Mouse (Mus musculus): ENCODE data around the gene Ddx55.

The Ddx55 gene

DNA sequence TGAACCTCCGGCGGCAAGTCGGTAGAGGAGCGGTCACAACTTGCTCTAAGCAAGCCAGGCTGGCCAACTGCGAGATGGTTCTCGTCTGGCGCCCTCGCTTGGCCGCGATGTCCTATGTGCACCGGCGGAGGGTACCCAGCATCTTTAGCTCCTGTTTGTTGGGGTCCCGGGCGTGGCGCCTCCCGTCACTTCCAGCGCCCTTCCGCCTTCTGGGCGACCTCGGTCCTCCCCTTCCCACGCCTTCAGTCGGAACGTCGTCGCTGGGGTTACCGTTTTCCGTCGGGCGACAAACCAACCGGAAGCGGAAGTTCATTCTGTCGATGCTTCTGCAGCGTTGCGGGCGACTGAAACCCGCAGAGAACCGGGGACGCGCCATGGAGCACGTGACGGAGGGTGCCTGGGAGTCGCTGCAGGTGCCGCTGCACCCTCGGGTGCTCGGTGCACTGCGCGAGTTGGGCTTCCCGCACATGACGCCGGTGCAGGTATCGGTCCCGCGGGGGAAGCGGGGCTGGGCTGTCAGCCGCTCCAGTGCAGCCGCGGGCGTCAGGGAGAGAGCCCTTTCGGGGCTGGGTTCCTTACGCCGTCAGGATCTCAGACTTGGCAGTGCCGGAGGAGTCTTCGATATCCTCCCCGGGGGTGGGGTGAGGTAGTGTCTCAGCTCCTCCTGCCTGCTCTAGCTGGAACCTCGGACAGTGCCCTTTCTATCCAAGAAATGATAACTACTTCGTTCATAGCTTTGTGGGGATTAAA, at the start of gene Ddx55:
Gene Ddx55 (plus strand): TSS at position 307 of the 750 bp plus-strand sequence.
- peak; percentile 80 to 87 for DNase-seq (ENCODE audit: low spot score in 2 of 2)

DNA sequence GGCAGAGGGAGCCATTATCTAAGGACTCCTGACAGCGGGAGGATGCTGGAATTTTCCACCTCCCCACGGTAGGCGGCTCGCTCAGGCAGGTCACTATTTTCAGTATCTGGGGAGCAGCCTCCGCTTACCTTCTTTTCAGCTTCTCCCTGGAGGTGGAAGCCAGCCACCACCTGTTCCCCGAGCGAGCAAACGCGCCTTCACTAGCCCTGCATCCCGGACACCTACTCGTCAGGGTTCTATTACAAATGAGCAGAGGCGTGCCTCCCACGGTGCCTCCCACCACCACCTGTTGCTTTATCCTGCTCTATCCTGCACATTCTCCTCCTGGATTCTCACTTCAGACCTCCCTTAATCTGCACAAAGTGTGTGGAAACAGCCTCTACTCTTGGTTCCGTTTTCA, 48.9 kb upstream of the Ddx55 start:
- DNase-seq (ENCODE audit: low spot score in 2 of 2), result no peak

DNA sequence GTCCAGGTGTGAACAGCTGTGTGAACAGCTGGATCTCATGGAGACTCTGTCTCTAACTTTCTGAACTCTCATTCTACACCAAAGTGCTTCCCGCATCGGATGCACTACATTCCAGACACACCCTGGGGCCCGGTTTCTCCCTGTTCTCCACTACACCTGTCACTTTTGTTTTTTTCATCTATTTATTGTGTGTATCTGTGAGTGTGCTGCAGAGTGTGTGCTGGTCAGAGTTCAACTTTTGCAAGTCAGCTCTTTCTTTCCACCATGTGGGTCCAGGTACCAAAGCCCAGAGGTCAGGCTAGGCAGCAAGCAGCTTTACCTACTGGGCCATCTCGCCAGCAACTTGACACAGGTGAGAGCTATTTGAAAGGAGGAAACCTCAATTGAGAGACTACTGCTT, 47.4 kb upstream of the Ddx55 start:
- DNase-seq (ENCODE audit: low spot score in 2 of 2), result no peak

DNA sequence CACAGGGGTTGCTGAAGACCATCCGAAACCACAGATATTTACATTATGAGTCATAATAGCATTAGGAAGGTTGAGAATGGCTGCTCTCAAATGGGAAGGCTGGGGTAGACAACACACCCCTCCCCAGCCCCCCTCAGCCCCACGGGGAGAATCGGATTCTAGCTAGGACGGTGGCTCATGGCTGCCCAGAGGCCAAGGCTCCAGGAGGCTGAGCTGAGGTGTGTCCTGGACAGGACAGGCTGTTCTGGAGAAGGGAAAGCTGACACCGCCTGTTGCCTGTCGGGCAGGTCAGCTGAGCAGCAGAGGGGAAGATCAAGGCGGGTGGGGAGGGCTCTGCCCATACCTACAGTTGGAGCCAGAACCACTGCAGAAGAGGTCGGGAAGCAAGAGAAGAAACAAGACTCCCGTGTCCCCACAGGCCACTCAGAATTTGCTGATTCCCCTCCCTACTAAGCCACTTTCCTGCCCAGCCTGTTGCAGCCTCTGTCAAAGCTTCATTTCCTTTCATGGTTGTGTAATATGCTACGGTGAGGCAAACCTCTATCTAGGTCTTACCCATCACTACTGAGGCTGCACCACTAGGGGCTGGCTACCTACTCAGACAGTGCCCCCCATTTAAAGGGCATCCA, 45.8 kb upstream of the Ddx55 start:
- no peak for DNase-seq (ENCODE audit: low spot score in 2 of 2)

DNA sequence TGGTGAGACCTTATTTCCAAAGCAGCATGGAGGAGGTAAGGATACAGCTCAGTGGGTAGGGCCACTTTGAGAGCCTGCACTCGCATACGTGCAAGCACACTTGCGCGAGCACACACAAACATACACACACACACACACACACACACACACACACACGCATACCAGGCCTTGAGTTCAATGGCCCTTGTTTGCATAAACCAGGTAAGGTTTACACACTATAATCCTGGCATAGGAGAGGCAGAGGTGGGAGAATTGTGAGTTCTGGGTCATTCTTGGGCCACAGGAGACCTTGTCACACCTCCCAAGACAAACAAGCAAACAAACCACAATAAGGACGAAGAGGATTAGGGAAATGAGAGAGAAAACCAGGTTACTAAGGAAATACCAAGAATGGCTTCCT, 43.5 kb upstream of the Ddx55 start:
- DNase-seq (ENCODE audit: low spot score in 2 of 2), result no peak

DNA sequence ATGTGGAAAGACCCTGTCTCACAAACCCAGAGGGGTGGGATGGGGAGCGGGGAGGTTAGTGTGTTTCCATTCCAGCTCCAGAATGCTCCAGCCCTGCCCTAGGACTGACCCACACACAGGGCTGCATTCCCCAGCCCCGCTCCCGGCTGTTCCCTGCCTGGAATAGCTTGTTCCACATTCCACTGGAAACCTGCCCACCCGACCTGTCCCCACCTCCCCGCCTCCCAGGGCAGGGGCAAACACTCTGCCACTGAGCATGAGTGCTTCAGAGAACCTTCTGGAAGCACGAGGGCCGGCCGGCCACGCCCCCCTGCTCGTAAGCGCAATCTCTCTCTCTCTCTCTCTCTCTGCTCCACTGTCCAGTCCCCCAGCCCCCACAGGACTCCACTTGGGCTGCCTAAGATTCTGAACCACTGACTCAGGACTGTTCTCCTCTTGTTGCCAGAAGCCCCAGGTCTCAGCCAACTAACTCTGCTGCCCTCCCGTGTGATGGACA, 42.9 kb upstream of the Ddx55 start:
- DNase-seq (ENCODE audit: low spot score in 2 of 2), result no peak

DNA sequence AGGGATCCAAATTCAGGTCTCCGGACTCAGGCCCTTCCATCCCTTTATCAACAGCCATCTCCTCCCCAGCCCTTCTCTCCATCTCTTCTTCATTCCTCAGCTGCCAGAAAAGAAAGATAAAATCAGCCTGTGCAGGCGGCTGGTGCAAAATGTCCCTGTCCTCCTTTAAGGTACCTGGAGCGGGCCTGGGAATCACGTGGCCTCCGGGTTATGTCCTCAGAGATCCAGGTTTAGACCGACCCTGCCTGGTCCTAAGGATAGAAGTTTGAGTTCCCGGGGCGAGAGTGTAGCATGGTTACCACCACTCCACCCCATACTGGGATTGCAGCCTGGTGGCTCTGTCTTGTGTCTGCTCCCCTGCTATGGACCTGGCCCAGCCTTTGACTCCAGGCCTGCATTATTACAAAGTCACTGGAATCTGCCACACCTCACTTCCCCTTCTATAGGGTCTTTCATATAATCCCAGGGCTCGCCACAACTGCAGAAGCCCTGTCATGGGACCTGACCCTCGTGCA, 42.1 kb upstream of the Ddx55 start:
- DNase-seq (ENCODE audit: low spot score in 2 of 2), result no peak

DNA sequence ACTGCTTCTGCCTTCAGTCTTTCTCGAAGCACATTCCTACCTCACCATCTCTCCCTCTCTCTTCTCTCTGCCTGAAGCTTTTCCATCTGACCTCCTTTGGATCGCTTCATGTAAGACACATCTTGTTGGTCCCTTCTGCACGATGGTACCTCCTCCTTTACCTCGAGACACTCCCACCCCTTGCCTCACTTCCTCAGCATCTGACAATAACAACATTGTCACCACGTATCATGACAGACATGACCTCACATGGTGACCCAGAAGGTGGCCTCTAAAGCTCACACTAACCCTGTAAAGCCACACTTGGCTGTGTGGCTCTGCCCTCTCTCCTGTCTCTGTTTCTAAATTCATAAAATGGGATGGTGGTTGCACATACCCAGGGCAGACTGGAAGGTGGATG, 36.9 kb upstream of the Ddx55 start:
- no peak for DNase-seq (ENCODE audit: low spot score in 2 of 2)

DNA sequence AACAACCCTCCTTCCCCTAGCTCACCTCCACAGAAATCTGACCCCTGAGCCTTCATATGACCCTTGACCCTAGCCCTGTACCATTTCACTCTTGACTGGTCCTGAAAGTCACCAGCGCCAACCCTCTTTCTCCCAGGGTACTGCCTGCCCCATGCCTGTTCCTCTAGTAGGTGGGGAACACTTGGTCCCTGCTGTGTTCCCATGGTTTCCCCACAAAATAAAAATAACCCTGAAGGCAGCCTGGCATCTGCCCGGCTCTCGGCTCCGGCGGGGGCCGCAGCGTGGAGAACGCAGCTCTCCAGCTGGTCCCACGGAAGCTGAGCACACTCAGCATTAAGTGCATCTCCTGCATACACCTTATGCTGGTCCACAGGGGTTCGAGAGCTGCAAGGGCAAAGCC, 34.0 kb upstream of the Ddx55 start:
- no peak for DNase-seq (ENCODE audit: low spot score in 2 of 2)

DNA sequence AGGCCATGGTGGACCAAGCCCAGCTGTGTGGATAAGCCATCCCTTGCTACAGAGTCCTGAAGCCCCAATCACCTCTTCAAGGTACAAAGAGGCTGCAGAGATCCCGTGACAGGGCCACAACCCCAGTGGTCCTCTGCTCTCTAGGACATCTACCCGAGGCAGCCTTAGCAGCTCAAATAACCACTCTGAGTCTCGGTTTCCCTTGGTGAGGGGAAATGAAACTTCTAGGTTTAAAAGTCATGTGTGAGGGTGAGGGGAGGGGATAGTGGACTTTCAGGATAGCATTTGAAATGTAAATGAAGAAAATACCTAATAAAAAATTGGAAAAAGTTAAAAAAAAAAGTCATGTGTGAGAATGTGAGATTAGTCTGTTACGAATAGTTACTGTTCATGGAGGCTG, 31.1 kb upstream of the Ddx55 start:
- DNase-seq (ENCODE audit: low spot score in 2 of 2), result no peak

DNA sequence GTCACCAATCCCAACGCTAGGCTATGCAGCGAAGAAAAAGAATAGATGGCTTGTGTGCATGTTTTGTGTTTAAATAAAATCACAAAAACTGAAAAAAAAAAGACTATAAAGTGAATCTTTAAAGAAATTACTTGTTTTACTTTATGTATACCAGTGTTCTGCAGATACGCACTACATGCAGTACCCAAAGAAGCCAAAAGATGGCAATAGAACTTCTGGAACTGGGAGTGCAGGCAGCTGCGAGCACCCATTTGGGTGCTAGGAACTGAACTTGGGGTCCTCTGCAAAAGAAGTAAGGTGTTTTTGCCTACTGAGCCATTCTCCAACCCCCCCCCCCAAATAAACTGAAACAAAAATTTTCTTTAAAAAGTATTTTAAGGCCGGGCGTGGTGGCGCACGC, 29.6 kb upstream of the Ddx55 start:
- DNase-seq (ENCODE audit: low spot score in 2 of 2), result no peak

DNA sequence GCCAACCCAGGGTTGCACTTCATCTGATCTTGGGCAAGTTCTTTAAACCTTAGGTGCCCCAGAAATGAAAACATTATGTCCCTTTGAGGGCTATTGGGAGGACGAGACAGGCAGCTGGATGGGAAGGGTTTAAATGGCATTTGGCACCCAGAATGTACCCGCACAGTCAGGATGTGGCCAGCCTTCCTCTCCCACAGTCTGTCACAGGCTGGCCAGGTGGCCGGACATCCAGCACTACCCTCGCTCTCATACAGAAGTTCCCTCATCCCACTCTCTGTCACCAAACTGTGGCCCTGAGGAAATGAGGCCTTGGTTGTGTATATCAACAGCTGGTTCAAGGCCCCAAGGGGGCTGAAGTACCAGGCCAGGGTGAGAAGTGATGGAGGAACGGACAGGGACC, 27.7 kb upstream of the Ddx55 start:
- no peak for DNase-seq (ENCODE audit: low spot score in 2 of 2)

DNA sequence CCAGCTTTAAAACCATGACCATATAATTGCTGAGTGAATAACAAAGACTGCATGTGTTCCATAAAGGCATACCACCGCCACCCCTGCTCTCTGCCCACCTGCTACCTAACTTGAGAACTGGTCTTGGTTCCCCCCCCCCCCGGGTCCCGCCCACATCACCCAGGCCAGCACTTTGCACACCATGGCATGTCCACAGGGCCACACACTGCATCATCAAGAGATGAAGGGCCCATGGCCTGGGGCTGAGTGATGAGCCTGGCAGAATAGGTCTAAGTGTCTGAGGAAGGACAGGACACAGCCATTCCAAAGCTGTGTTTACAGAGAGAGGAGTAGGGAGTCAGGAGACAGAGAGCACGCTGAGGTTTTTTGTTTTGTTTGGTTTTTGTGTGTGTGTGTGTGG, 24.3 kb upstream of the Ddx55 start:
- no peak for DNase-seq (ENCODE audit: low spot score in 2 of 2)

DNA sequence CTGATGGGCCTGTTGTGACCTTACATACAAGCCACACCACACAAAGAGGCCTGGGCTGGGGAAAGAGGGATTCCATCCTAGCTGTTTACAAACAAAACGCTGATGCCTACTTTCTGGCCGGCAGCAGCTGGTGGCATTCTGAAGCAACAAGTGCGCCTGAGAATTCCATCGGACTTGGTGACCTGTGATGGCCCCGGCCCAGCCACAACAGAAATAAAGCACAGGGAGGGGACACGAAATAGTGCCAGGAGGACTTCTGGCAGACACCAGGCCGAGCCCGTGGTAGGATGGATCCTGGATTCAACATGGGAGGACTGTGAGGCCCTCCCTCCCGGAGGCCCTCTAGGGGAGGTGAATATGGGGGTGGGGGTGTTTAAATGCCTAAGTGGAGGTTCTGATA, 23.9 kb upstream of the Ddx55 start:
- no peak for DNase-seq (ENCODE audit: low spot score in 2 of 2)

DNA sequence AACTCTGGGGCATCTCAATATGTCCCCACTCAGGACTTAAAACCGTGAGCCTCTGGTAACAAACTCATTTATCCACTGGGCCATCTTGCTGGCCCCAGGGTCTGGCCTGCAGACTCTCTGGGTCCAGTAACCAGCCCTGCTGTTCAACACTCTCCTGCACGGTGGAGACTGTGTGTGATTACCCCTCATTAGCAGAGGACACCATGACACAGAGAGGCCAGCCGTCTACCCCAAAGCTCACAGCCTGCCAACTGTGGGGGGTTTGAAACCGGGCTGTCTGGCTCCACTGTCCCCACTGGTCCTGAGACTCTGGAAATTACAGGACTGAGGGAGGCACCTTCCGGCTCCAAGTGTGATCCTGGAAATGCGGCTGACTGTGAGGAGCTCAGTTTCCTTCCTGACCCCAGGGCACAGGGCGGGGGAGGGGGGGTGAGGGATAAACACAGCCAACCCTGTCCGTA, 23.4 kb upstream of the Ddx55 start:
- no peak for DNase-seq (ENCODE audit: low spot score in 2 of 2)

DNA sequence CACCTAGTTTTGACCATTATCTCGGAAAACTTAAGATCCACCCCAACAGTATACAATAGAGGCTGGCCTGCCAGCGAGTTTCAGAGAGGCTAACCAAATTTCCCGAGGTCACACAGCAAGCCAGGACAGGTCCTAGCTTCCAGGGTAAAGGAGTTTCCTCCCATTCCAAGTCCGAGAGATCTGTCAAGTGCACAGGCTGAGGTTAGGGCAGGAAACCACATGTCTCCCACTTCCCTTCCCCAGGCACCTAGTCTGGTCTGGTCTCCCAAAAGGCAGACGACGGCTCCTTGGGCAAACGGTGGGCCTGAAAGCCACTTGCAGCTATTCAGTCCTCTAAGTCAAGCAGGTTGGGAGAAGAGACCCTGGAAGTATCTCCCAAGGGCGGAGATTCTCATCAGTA, 23.0 kb upstream of the Ddx55 start:
- DNase-seq (ENCODE audit: low spot score in 2 of 2), result no peak

DNA sequence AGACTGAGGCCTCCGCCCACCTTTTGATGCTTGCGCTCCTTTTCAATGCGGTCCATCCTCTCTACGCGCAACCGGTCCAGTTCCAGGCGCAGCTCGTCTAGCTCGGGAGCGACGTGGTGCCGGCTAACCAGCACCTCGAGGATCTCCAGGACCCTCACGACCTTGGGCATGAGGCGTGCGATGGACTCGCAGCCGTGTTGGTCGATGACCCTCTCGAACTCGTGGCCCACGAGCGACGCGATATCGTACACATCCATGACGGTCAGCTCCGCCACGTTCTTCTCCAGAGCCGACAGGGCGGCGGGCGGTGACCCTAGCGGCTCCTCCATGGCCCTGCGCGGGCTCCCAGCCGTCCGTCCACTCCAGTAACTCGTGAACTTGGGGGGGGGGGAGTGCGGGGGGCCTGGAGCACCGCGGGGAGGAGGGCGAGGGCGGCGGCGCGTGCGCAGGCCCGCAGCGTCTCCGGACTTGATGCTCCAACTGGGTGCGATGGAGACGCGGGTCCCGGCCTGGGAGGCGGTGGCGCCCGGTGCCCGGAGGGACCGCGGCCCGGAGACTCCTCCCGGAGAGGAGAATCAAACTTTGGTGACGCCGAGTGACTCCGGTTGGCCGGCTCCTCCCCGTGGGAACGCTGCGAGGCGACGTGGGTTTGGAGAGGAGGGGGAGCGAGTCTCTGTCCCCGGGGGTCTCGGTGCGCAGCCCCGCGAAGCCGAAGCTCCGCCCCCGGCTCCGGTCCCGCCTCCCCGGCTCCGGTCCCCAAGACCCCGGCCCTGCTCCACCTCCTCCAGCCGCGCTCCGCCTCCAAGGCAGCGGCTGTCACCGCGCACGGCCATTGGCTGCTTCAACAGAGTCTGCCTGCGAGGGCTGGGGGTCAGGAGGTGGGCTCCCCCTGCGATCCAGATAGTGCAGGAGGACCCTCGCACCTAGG, 21.7 kb upstream of the Ddx55 start, which contains the start of gene Rilpl1:
Gene Rilpl1 (minus strand): TSS at position 737 of the 928 bp plus-strand sequence.
- peak in 1 of 2 experiments; percentile 50 for DNase-seq (ENCODE audit: low spot score in 2 of 2)

DNA sequence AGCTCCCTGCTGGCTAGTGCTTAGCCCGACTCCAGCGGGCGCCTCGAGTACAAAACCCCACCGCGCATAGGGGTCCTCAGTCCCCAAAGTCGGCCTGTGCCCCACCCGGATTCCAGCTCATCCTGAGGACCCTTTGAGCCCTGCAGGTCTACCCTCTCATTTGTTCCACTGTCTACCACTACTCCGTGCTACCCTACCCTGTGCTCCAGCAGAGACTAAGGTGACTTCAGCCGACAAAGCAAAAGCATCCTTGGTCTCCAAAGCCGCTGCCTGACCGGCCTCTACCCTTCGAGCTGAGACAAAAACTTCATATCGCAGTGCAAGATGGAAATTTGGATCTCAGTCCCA, 21.1 kb upstream of the Ddx55 start:
- DNase-seq (ENCODE audit: low spot score in 2 of 2), result no peak

DNA sequence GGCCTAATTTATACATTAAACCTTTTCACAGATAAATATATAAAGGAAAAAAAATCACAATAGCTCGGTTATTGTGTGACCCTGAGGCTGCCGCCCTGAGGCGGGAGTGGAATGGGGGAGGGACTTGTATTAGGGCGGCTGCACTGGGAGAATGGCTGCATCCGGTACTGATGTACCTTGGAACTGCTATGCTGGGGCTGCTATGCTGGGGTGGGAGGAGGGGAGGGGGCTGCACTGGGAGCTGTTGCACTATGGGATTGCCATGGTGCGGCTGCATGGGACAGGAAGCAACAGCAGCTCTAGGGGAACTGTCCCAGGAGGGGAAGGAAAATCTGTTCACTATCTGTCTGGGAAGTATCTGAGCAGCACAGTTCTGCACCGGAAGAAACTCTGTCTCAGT, 20.2 kb upstream of the Ddx55 start:
- no peak for DNase-seq (ENCODE audit: low spot score in 2 of 2)

DNA sequence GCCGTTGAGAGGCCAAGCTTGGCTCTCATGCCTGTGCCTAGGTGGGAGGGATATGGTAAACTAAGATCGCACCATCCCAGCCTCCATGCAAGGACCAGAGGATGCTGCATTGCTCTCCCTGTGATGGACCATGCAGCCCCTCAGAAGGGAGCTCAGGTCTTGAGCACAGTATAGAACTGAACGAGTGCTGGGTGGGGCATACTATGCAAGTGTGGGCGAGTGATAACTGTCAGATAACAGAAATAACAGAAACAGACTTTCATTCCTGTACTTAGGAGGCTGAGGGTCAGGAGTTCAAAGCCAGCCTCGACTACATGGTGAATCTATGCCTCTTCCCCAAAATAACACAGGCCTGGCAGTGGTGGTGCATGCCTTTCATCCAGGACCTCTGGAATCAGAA, 17.6 kb upstream of the Ddx55 start:
- DNase-seq (ENCODE audit: low spot score in 2 of 2), result no peak

DNA sequence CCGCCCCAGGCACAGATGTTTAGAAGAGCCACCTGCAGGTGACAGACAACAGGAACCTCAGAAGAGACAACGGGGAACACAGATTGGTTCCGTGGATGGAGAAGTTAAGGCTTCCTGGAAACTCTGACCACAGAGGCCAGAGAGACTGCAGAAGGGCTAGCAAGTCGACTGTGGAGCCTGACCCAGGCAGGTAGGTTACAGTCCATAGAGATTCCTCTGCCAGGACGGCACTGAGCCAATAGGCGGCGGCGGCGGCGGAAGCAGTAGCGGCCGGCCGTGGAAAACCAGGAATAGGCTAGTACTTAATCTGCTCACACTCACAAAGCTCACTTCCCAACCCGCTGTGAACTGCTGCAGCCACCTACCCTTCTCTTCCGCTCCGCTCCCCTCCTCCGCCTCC, 15.9 kb upstream of the Ddx55 start:
- no peak for DNase-seq (ENCODE audit: low spot score in 2 of 2)

Data from spleen, postnatal 14 days (tissue).